Mouse (Mus musculus): ENCODE data around the gene Prmt8. TPM values are rescaled to one million over a fixed set of nuclear protein-coding genes. Genes with fewer than 3 reads are reported as not detected.

Gene Prmt8
- polyA plus RNA-seq, 1 experiment from 2014 or later, result 0.06 TPM

DNA sequence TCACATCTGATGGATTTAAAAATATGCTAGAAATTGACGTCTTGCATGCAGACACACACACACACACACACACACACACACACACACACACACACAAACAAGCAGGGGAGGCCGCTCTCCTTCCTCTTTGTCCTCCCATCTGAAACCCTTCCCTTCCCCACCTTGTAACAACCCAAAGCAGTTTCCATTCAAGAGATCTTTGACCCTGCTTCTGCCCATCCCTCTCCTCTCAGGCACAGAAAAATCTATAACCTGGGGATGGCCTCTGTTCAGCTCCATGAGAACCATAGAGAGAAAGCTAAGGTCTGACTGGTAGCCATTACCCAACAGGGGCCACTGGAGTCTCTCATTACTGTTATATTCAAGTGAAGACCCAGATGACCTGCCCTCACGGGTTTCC lies 90.3 kb downstream of the Prmt8 start:
- no peak overlapping the region for H3K9ac ChIP-seq
- peak; percentile 76 for ATAC-seq
- H3K36me3 ChIP-seq, result no peaks in the 10 kb centered on the region
- H3K27me3 ChIP-seq (replicated peaks), result no peaks in the 10 kb centered on the region
- no peaks in the 10 kb centered on the region for H3K9me3 ChIP-seq
- no peak overlapping the region for H3K4me3 ChIP-seq (replicated peaks)
- H3K4me2 ChIP-seq (replicated peaks), result no peak overlapping the region
- no peak overlapping the region for H3K27ac ChIP-seq
- 74% methylated on average over 3 of the region's 3 CpGs for WGBS
- peaks cover 4% of the 10 kb centered on the region; the same call in 1 of the 2 replicates for H3K4me1 ChIP-seq (replicated peaks)

DNA sequence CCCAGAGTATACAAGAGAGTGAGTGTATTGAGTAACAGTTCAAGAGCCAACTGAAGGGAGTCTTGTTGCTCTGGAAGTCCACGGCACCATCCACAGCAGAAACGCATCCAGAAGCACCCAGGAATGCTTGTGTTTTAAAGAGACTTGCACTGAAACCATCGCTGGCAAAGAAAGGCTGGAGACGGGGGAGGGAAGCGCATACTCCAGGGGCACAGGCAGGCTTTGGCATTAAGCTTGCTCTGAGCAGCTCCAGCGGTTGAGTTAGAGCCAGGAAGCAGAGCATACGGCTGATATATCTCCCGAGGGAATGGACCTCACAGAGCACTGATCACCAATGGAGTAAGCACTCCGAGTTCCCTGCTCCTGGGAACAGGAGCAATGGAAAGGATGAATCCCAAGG lies 91.0 kb downstream of the Prmt8 start:
- 68% methylated on average over 9 of the region's 9 CpGs for WGBS
- ATAC-seq, result no peak
- no peak overlapping the region for H3K9ac ChIP-seq
- no peaks in the 10 kb centered on the region for H3K27me3 ChIP-seq (replicated peaks)
- no peak overlapping the region for H3K4me3 ChIP-seq (replicated peaks)
- H3K4me2 ChIP-seq (replicated peaks), result no peak overlapping the region
- no peaks in the 10 kb centered on the region for H3K9me3 ChIP-seq
- H3K36me3 ChIP-seq, result no peaks in the 10 kb centered on the region
- H3K4me1 ChIP-seq (replicated peaks), result peaks cover 4% of the 10 kb centered on the region; the same call in 1 of the 2 replicates
- no peak overlapping the region for H3K27ac ChIP-seq

DNA sequence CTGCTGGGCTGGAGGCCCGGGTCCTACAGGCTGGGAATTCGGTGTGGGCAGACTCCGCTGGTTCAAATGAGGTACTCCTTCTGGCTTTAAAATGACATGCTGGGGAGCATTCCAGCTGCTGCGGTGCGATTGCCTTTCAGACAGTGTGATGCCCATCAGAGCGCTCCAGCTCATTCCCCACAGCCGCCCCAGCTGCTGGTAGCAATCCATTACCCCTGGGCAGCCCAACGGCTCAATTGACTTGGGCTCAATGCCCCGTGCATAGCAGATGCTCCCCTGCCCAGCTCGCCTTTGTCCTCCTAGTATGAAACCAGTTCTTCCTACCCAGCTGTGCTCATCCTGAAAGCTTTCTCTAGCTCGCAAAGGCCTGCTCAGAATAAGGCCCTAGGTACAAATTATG lies 92.4 kb downstream of the Prmt8 start:
- no peaks in the 10 kb centered on the region for H3K9me3 ChIP-seq
- ATAC-seq, result no peak
- no peaks in the 10 kb centered on the region for H3K36me3 ChIP-seq
- WGBS, result 85% methylated on average over 11 of the region's 11 CpGs
- peaks cover 4% of the 10 kb centered on the region; the same call in 1 of the 2 replicates for H3K4me1 ChIP-seq (replicated peaks)
- no peak overlapping the region for H3K4me2 ChIP-seq (replicated peaks)
- H3K9ac ChIP-seq, result no peak overlapping the region
- H3K27ac ChIP-seq, result no peak overlapping the region
- H3K27me3 ChIP-seq (replicated peaks), result no peaks in the 10 kb centered on the region
- no peak overlapping the region for H3K4me3 ChIP-seq (replicated peaks)

DNA sequence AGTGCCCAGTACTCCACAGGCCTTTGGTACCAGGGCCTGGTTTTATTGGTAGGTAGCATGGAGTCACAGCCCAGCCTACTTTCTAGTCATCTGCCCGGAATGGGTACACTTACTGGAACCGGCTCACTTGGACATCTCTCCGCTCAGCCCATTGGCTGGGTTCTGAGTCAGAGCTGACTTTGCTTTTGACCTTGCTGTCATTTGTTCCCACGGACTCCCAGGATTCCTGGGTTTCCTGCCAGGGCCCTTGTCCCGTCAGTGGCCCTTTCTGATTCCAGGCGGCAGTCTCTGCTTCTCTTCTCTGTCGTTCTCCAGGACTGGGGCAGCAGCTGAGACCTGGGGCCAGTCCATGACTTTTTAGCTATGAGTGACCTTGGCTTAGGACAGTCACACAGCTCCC lies 97.2 kb downstream of the Prmt8 start:
- H3K4me3 ChIP-seq (replicated peaks), result no peak overlapping the region
- H3K4me2 ChIP-seq (replicated peaks), result no peak overlapping the region
- no peak overlapping the region for H3K27ac ChIP-seq
- no peak for ATAC-seq
- H3K4me1 ChIP-seq (replicated peaks), result no peaks in the 10 kb centered on the region
- H3K36me3 ChIP-seq, result no peaks in the 10 kb centered on the region
- no peak overlapping the region for H3K9ac ChIP-seq
- WGBS, result 74% methylated on average over 7 of the region's 7 CpGs
- H3K27me3 ChIP-seq (replicated peaks), result no peaks in the 10 kb centered on the region
- H3K9me3 ChIP-seq, result no peaks in the 10 kb centered on the region

GRCm38 (mm10) chr6:127670031-127670430 lies 99.2 kb downstream of the Prmt8 start:
- Histone ChIP-seq H3K9ac (no peak overlapping the region), H3K9me3 (no peaks in the 10 kb centered on the region), H3K36me3 (no peaks in the 10 kb centered on the region), H3K27ac (no peak overlapping the region), H3K4me1 (replicated peaks) (no peaks in the 10 kb centered on the region), H3K4me2 (replicated peaks) (no peak overlapping the region), H3K4me3 (replicated peaks) (no peak overlapping the region), H3K27me3 (replicated peaks) (no peaks in the 10 kb centered on the region)
- 97% methylated on average over 4 of the region's 4 CpGs for WGBS
- ATAC-seq, result no peak

DNA sequence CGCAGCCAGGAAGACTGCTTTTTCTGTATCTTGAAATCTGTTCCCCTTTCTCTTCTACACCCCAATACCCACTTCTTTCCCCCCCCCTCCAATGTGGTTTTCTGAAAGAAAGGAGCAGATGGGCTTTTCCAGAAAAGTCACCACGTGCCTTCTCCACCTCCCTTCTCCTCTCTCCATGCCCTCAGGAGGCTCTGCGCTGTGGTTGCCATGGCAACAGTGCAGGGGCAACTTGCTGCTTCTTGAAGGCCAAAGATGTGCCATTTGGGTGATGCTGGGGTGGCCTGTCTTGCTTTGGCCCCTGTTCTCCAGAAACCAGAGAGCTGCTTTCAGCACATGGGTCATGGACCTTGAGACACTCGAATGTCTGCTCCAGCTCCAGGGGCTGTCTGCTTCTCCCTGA lies 100.0 kb downstream of the Prmt8 start:
- ATAC-seq, result no peak
- H3K27me3 ChIP-seq (replicated peaks), result no peaks in the 10 kb centered on the region
- H3K36me3 ChIP-seq, result no peaks in the 10 kb centered on the region
- no peak overlapping the region for H3K4me3 ChIP-seq (replicated peaks)
- no peak overlapping the region for H3K27ac ChIP-seq
- no peak overlapping the region for H3K4me2 ChIP-seq (replicated peaks)
- 76% methylated on average over 4 of the region's 4 CpGs for WGBS
- no peaks in the 10 kb centered on the region for H3K9me3 ChIP-seq
- H3K9ac ChIP-seq, result no peak overlapping the region
- no peaks in the 10 kb centered on the region for H3K4me1 ChIP-seq (replicated peaks)

GRCm38 (mm10) chr6:127663263-127663662 lies 106.0 kb downstream of the Prmt8 start:
- no peaks in the 10 kb centered on the region for H3K9me3 ChIP-seq
- H3K4me3 ChIP-seq (replicated peaks), result no peak overlapping the region
- 81% methylated on average over 7 of the region's 7 CpGs for WGBS

GRCm38 (mm10) chr6:127661717-127662292 lies 107.5 kb downstream of the Prmt8 start:
- Histone ChIP-seq H3K4me2 (replicated peaks) (no peak overlapping the region), H3K27ac (no peak overlapping the region), H3K36me3 (no peaks in the 10 kb centered on the region), H3K4me3 (replicated peaks) (no peak overlapping the region), H3K27me3 (replicated peaks) (no peaks in the 10 kb centered on the region), H3K9ac (no peak overlapping the region), H3K4me1 (replicated peaks) (no peaks in the 10 kb centered on the region), H3K9me3 (no peaks in the 10 kb centered on the region)
- no peak for ATAC-seq
- 75% methylated on average over 7 of the region's 7 CpGs for WGBS

More at GRCm38 (mm10) chr6:127663263-127663662, 106.0 kb downstream of the Prmt8 start:
- Histone ChIP-seq H3K4me1 (replicated peaks) (no peaks in the 10 kb centered on the region), H3K4me2 (replicated peaks) (no peak overlapping the region), H3K27me3 (replicated peaks) (no peaks in the 10 kb centered on the region), H3K27ac (no peak overlapping the region), H3K9ac (no peak overlapping the region), H3K36me3 (no peaks in the 10 kb centered on the region)
- no peak for ATAC-seq

GRCm38 (mm10) chr6:127659966-127660365 lies 109.3 kb downstream of the Prmt8 start:
- no peak overlapping the region for H3K9ac ChIP-seq
- no peak overlapping the region for H3K4me3 ChIP-seq (replicated peaks)
- no peaks in the 10 kb centered on the region for H3K36me3 ChIP-seq
- H3K4me1 ChIP-seq (replicated peaks), result no peaks in the 10 kb centered on the region
- no peak overlapping the region for H3K27ac ChIP-seq
- no peak for ATAC-seq
- no peak overlapping the region for H3K4me2 ChIP-seq (replicated peaks)
- no peaks in the 10 kb centered on the region for H3K9me3 ChIP-seq
- H3K27me3 ChIP-seq (replicated peaks), result no peaks in the 10 kb centered on the region
- WGBS, result 81% methylated on average over 4 of the region's 4 CpGs

DNA sequence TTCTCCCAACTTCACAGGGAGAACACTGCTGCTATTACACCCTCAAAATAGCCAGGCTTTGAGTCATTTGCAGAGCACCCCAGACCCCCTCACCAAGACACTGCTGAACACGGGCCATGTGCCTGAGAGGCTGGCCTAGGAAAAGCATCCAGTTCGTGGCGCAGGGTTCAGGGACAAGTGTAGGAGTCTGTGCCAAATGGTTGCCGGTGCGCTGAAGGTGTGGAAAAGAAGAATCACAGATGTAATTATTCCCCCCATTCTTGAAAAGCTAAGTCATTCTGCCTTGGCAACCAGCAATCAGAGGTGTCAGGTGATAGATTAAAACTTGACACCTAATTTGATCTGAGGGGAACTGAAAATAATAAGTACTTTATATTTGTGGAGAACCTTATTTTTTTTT lies 109.8 kb downstream of the Prmt8 start:
- Histone ChIP-seq H3K4me3 (replicated peaks) (no peak overlapping the region), H3K4me2 (replicated peaks) (no peak overlapping the region), H3K9me3 (no peaks in the 10 kb centered on the region), H3K9ac (no peak overlapping the region), H3K27me3 (replicated peaks) (no peaks in the 10 kb centered on the region), H3K27ac (no peak overlapping the region), H3K4me1 (replicated peaks) (no peaks in the 10 kb centered on the region), H3K36me3 (no peaks in the 10 kb centered on the region)
- ATAC-seq, result no peak
- WGBS, result 84% methylated on average over 5 of the region's 5 CpGs

DNA sequence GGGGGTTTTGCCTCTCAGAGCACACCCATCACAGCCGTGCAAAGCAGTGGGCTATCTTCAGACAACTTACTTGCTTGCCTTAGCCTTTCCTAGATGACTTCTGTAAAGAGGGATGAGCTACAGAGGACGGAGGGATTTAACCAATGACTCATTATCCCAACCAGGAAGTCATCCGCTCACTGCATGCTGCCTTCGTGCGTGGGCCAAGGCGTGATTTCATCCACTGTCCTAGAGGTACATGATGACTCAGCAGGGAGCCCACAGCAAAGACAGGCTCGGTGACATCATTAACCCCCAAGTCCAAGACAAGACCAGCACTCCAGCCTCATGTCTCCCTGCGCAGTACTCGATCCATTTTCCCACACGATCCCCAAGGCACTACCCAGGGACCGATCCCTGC lies 112.1 kb downstream of the Prmt8 start:
- Histone ChIP-seq H3K4me3 (replicated peaks) (no peak overlapping the region), H3K36me3 (no peaks in the 10 kb centered on the region), H3K9me3 (no peaks in the 10 kb centered on the region), H3K4me2 (replicated peaks) (no peak overlapping the region), H3K27me3 (replicated peaks) (no peaks in the 10 kb centered on the region), H3K4me1 (replicated peaks) (no peaks in the 10 kb centered on the region), H3K9ac (no peak overlapping the region), H3K27ac (no peak overlapping the region)
- 88% methylated on average over 11 of the region's 11 CpGs for WGBS
- no peak for ATAC-seq

GRCm38 (mm10) chr6:127655988-127656387 lies 113.3 kb downstream of the Prmt8 start:
- Histone ChIP-seq H3K4me2 (replicated peaks) (no peak overlapping the region), H3K4me1 (replicated peaks) (no peaks in the 10 kb centered on the region), H3K36me3 (no peaks in the 10 kb centered on the region), H3K4me3 (replicated peaks) (no peak overlapping the region), H3K27ac (no peak overlapping the region), H3K27me3 (replicated peaks) (no peaks in the 10 kb centered on the region), H3K9ac (no peak overlapping the region), H3K9me3 (no peaks in the 10 kb centered on the region)
- 48% methylated on average over 4 of the region's 4 CpGs for whole genome bisulfite sequencing
- ATAC-seq, result no peak

GRCm38 (mm10) chr6:127641077-127641801 lies 128.0 kb downstream of the Prmt8 start:
- H3K27ac ChIP-seq, result no peak overlapping the region
- 59% methylated on average over 8 of the region's 8 CpGs for WGBS
- no peaks in the 10 kb centered on the region; the same call in 1 of the 2 replicates for H3K4me1 ChIP-seq (replicated peaks)
- no peak overlapping the region for H3K9ac ChIP-seq
- H3K4me2 ChIP-seq (replicated peaks), result no peak overlapping the region
- H3K36me3 ChIP-seq, result no peaks in the 10 kb centered on the region
- no peaks in the 10 kb centered on the region for H3K27me3 ChIP-seq (replicated peaks)
- H3K9me3 ChIP-seq, result no peaks in the 10 kb centered on the region
- peak; percentile 23 for ATAC-seq
- no peak overlapping the region for H3K4me3 ChIP-seq (replicated peaks)

Measured in intestine, embryonic 15.5 days (tissue).